Mouse (Mus musculus): ENCODE results near the gene Ifna5. TPM values are rescaled to one million over a fixed set of nuclear protein-coding genes. Genes with fewer than 3 reads are reported as not detected.

Gene Ifna5
- polyA plus RNA-seq, 3 experiments from 2014 or later, result not detected

DNA sequence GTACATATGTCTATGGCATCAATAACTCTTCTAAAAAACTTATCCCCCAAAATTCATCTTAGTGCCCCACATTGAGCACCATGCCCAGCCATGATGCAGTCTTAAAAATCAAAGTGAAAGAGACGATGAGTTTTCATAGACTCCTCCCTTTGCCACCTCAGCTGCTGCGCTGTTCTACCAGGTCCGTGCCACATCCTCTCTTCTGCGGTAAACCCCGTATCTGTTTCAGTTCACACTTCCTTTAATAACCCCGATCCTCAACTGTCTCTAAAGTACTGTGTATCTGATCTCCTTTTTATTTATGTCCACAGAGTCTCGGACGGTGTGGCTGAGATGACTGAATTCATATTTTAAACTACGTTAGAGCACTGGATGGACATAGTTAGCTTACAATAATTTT, 29.3 kb downstream of the Ifna5 start:
- peak; percentile 86 for ATAC-seq

DNA sequence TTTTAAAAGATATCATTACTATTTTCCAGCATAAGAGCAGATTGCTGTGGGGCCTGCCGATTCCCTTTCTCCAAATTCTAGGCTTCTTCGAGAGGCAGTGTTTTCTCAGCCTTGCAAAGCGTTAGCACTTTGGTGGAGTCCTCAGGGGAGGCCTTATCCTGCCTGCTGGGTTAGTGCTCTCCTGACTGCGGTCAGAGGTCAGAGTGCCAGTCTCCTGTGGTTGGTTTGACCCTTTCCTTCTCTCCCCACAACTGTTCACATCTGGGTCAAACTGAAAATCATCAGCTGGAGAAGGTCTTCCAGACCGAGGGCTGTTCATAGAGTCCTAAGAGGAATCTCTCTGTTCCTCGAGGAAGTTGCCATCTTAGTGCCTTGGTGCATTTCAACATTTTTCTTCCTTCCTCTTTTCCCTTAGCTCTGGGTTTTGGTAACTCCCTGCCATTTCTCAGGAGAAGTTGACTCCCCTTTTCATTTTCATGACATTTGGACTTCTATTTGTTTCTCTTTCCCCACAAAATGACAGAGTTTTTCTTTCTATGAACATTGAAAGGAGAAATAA, 29.8 kb downstream of the Ifna5 start:
- ATAC-seq, result peak; percentile 5

DNA sequence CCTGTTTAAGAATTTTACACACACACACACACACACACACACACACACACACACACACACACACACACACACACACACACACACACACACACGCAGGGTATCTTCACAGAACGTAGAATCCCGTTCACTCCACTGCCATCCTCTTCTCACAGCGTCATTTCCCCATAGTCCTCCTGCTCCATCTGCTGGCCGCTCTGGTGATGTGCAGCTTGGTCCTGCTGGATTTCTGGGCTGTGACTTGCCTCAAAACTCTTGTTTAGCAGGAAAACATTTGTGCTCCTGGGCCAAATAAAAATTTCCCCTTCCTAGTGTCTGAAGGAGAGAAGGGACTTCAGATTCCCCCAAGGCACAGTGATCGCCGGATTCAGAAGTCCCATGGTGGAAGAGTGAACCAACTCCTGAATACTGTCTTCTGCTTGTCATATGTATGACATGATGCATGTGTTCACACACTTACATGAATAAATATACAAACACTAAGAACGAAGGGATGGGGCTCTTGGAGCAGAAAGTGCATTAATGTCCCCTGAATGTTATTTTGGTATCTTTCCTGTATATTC, 32.1 kb downstream of the Ifna5 start:
- peak; percentile 57 for ATAC-seq

DNA sequence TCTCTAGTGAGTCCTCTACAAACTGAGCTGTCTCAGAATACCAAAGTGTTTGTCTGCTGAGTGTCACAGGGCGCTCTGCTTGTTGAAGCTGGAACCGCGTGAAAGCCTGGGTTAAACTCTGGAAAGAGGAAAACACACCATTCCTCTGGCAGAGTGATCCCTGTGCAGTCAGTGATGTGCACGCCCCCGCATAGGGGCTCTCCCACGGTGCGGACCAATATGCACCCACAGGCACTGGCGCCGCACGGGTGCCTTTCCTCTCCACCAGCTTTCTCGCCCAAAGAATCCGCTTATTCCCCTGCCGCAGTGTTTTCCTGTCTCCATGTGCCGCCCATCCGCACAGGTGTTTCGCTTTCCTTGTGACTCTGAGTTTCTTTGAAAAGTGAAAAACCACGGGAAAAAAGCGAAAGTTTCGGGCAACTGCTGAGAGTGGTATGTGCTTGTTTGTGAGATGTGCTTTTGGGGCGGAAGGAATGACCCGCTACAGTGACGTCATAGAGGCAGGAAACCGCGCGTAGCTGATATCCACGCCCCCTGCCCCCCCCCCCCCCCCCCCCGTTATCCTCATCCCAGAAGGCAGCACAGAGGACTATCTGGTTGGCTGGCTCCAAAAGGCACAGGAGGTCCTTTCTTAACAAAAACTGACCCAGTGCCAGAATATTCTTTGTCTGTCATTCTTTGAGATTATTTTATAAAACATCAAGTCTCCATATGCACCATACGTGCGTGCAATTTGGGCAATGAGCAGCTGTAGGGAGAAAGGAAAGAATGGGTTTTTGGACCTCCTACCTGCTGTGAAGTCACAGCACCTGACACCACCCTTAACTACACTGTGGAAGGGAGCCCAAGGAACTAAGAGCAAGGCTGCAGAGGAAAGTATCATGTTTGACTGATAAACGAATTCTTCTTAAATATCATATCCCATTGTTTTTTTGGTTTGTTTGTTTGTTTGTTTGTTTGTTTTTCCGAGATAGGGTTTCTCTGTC, 32.9 kb downstream of the Ifna5 start:
- ATAC-seq, result peak; percentile 63

DNA sequence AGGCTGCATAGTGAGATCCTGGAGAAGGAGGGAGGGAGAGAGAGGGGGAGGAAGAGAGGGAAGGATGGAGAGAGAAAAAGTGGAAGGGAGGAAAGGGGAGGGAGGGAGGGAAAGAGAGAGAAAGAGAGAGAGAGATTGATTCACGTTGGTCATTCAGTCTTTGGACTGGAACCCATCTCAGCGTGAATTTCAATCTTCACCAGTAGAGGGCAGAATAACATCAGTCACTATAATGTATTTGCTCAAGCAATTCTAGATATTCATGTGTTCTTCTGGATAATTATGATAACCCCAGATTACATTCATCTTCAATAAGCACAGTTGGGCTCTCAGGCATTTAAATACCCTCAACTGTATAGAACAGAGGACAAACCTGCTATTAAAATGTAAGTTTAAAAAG, 37.4 kb downstream of the Ifna5 start:
- ATAC-seq, result no peak

DNA sequence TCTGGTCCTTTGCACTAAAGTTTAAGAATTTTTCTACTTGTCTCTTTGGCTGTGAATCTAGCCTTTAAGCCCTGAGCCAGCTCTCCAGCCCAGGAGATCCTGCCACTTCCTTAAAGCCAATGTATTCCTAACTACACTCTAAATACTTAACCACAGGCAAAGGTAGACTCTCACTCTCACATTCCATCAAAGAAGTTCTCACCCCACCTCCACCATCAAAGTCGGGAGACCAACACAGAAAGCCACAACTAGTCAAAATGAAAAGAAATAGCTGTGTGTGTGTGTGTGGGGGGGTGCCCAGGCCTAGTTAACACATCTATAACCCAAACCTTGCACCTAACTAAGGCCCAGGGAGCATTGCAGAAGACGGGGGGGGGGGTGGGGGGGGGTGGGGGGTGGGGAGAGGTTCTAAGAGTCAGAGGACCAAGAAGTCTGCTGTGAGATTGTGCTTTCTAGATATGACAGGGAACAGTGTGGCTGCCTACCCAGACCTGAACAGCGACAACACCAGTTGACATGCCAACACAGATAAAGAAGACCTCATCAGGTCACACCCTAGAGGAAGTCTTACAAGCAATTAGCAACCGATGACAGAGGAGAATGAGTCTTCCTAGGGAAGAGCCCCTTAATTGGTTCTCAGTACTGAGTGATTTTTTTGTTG, 40.2 kb downstream of the Ifna5 start:
- peak; percentile 41 for ATAC-seq

DNA sequence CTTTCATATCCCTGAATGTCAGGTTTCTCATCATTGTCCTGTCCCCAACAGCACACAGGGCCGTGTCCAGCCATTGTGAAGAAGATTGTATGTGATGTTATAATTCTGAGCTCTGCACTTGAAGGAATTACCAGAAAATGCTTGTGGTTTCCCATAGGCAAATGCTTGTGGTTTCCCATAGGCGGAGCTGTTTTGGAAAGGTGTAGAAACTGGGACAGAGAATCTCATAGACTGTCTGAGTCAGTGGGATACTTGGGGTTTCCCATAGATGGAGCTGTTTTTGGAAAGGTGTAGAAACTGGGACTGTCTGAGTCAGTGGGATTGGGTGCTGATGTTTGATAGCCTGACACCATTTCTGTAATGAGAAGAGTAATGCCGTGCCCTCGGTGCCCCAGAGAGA, 41.2 kb downstream of the Ifna5 start:
- ATAC-seq, result no peak

DNA sequence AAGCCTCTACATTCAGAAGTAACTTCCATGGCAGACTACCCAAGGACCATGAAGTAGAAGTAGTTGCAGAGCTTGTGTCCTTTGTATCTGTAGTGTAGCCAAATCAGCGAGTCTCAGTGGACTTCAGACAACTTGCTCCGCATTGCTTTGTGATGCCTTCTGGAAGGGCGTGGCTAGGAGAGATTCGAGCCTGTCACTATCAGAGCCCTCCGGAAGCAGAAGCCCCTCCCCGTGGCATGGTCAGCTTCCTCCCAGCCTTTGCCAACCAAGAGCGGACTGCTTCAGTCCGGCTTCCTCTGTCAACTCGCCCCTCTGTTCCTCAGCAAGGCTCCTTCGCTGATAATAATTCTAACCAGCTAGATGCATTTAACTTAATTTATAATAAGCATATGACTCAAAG, 42.9 kb downstream of the Ifna5 start:
- ATAC-seq, result peak; percentile 46

DNA sequence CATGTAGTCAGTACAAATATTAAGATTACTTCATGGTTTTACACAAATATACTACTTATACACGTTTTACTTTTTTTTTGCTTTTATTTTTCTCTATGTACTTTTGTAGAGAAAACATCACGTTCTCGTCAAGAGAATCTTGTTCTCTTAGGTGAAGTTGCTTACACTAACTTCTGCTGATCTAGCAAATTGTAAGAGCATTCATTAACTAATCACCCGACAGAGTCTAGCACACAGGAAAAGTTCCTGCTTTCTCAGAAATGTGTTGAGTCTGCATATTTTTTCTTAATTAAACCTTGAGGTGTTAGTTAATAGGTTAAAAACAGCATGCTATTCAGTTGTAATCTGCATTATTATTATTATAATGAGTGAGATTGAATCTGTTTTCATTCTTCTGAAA, 43.4 kb downstream of the Ifna5 start:
- ATAC-seq, result no peak

DNA sequence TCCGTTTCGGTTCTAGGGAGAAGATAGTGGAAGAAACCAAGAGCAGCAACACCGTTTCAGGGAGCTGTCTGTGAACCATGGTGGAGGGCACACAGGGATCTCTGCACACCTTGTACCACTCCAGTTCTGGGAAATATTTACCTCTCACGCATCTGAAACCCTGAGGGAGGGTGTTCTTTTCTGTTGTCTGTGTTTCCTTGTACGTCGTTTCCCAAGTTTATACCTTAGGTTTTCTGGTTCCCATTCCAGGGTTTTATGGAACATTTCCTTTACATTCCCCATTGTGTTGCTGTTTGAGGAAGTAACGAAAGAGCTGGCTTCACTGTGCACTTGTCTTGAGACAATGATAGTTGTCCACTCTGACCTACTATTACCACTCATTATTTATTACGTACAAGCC, 44.8 kb downstream of the Ifna5 start, which contains the start of gene Ifne:
Ifne (minus strand) TSS at position 101 of the 400 bp plus-strand sequence.
- no peak for ATAC-seq

Other genes starting within 250 kb of the Ifna5 start
- gene Ifna9, start 243.1 kb upstream of the Ifna5 start, polyA plus RNA-seq (2017; shearing (Covaris generic)), result not detected
- not detected for gene Ifna12, start 232.1 kb upstream of the Ifna5 start, polyA plus RNA-seq (2017; shearing (Covaris generic))
- gene C87499, start 201.1 kb upstream of the Ifna5 start, polyA plus RNA-seq (2017; shearing (Covaris generic)), result not detected
- not detected for gene Ifna13, start 191.1 kb upstream of the Ifna5 start, polyA plus RNA-seq (2017; shearing (Covaris generic))
- gene Ifna16, start 158.6 kb upstream of the Ifna5 start, polyA plus RNA-seq (2017; shearing (Covaris generic)), result not detected
- gene Ifna2, start 151.6 kb upstream of the Ifna5 start, polyA plus RNA-seq (2017; shearing (Covaris generic)), result not detected
- gene Ifnab, start 144.2 kb upstream of the Ifna5 start, polyA plus RNA-seq (2017; shearing (Covaris generic)), result not detected
- gene Gm26566, start 113.7 kb upstream of the Ifna5 start, polyA plus RNA-seq (2017; shearing (Covaris generic)), result not detected
- 10 to 100 TPM; 34.2 to 37.3 (median 35.5) TPM for gene Klhl9, start 113.1 kb upstream of the Ifna5 start, polyA plus RNA-seq (2017; shearing (Covaris generic))
- not detected for gene Gm13271, start 80.7 kb upstream of the Ifna5 start, polyA plus RNA-seq (2017; shearing (Covaris generic))
- not detected for gene Gm13283, start 75.4 kb upstream of the Ifna5 start, polyA plus RNA-seq (2017; shearing (Covaris generic))
- not detected for gene Gm13290, start 61.7 kb upstream of the Ifna5 start, polyA plus RNA-seq (2017; shearing (Covaris generic))
- not detected for gene Gm13289, start 58.6 kb upstream of the Ifna5 start, polyA plus RNA-seq (2017; shearing (Covaris generic))
- gene Gm13272, start 55.7 kb upstream of the Ifna5 start, polyA plus RNA-seq (2017; shearing (Covaris generic)), result not detected
- gene Ifnz, start 53.4 kb upstream of the Ifna5 start, polyA plus RNA-seq (2017; shearing (Covaris generic)), result under 1 TPM in 1 of 3 experiments, not detected in 2; 0.58 TPM
- not detected for gene Gm13276, start 49.8 kb upstream of the Ifna5 start, polyA plus RNA-seq (2017; shearing (Covaris generic))
- gene Gm13277, start 46.9 kb upstream of the Ifna5 start, polyA plus RNA-seq (2017; shearing (Covaris generic)), result not detected
- not detected for gene Gm13278, start 44.0 kb upstream of the Ifna5 start, polyA plus RNA-seq (2017; shearing (Covaris generic))
- gene Gm13275, start 41.0 kb upstream of the Ifna5 start, polyA plus RNA-seq (2017; shearing (Covaris generic)), result not detected
- gene Gm13279, start 38.1 kb upstream of the Ifna5 start, polyA plus RNA-seq (2017; shearing (Covaris generic)), result not detected
- gene Gm13285, start 35.9 kb upstream of the Ifna5 start, polyA plus RNA-seq (2017; shearing (Covaris generic)), result 1 to 10 TPM in 1 of 3 experiments, under 1 TPM in 1, not detected in 1; 0.39 to 1.6 TPM
- not detected for gene Gm13287, start 32.3 kb upstream of the Ifna5 start, polyA plus RNA-seq (2017; shearing (Covaris generic))
- not detected for gene Gm13288, start 30.0 kb upstream of the Ifna5 start, polyA plus RNA-seq (2017; shearing (Covaris generic))
- gene Ifna7, start 19.3 kb upstream of the Ifna5 start, polyA plus RNA-seq (2017; shearing (Covaris generic)), result not detected
- gene Ifna11, start 15.6 kb upstream of the Ifna5 start, polyA plus RNA-seq (2017; shearing (Covaris generic)), result not detected
- gene Ifna6, start 8.1 kb upstream of the Ifna5 start, polyA plus RNA-seq (2017; shearing (Covaris generic)), result not detected
- gene Ifna4, start 6.3 kb downstream of the Ifna5 start, polyA plus RNA-seq (2017; shearing (Covaris generic)), result under 1 TPM in 1 of 3 experiments, not detected in 2; 0.63 TPM
- gene Ifna1, start 14.6 kb downstream of the Ifna5 start, polyA plus RNA-seq (2017; shearing (Covaris generic)), result not detected
- gene Ifne, start 44.7 kb downstream of the Ifna5 start, polyA plus RNA-seq (2017; shearing (Covaris generic)), result not detected